Mouse (Mus musculus) WW6 (cell line): ENCODE measurements around the gene Agps.
A peak's percentile ranks its signal among the peaks of the same experiment; 100 is the strongest.
"Not testable (repeated sequence)": the region's sequence is repeated elsewhere in the genome, so short reads cannot be mapped to it uniquely, and the experiment has no call there.

Source experiments
- DNase-seq: peaks from one replicate; pipeline ENCODE4 v3.0.0-alpha.2; 2013; ENCODE audit warnings: low read depth, low spot score

The Agps gene

GRCm38 (mm10) chr2:75929786-75930444, 97.9 kb downstream of the Agps start:
- DNase-seq, result no peak

- DNase-seq, result no peak
Measured at GRCm38 (mm10) chr2:75930941-75931340, 99.0 kb downstream of the Agps start.

GRCm38 (mm10) chr2:75933541-75933940, 101.6 kb downstream of the Agps start:
- DNase-seq, result no peak

- DNase-seq, result not testable (repeated sequence)
Measured at GRCm38 (mm10) chr2:75936685-75937084, 104.7 kb downstream of the Agps start.

GRCm38 (mm10) chr2:75937520-75938116, 105.6 kb downstream of the Agps start:
- not testable (repeated sequence) for DNase-seq

- DNase-seq, result no peak
Measured at GRCm38 (mm10) chr2:75938117-75939063, 106.4 kb downstream of the Agps start, which contains the start of gene Ttc30b. TSS of gene Ttc30b (minus strand) at chr2:75938585.

GRCm38 (mm10) chr2:75950685-75951084, 118.7 kb downstream of the Agps start:
- no peak for DNase-seq

- DNase-seq, result no peak
Measured at GRCm38 (mm10) chr2:75953320-75953719, 121.3 kb downstream of the Agps start.

GRCm38 (mm10) chr2:75955709-75956108, 123.7 kb downstream of the Agps start:
- DNase-seq, result no peak

GRCm38 (mm10) chr2:75959183-75959849, 127.3 kb downstream of the Agps start:
- DNase-seq, result no peak

GRCm38 (mm10) chr2:75959850-75960365, 127.9 kb downstream of the Agps start:
- DNase-seq, result no peak

GRCm38 (mm10) chr2:75960366-75961330, 128.7 kb downstream of the Agps start:
- DNase-seq, result peak; percentile 56

- DNase-seq, result no peak
Measured at GRCm38 (mm10) chr2:75963211-75963840, 131.3 kb downstream of the Agps start.

- DNase-seq, result no peak
Measured at GRCm38 (mm10) chr2:75964051-75964450, 132.1 kb downstream of the Agps start.

GRCm38 (mm10) chr2:75964512-75964911, 132.5 kb downstream of the Agps start:
- DNase-seq, result no peak

GRCm38 (mm10) chr2:75964972-75965371, 133.0 kb downstream of the Agps start:
- no peak for DNase-seq

- no peak for DNase-seq
Measured at GRCm38 (mm10) chr2:75974131-75974530, 142.2 kb downstream of the Agps start.

- not testable (repeated sequence) for DNase-seq
Measured at GRCm38 (mm10) chr2:75976070-75976469, 144.1 kb downstream of the Agps start.

GRCm38 (mm10) chr2:75977752-75978368, 145.9 kb downstream of the Agps start, which contains the start of gene Ttc30a2:
TSS of gene Ttc30a2 (minus strand) at chr2:75978170.
- not testable (repeated sequence) for DNase-seq
